Mouse (Mus musculus) liver, embryonic 14.5 days (tissue): ENCODE results near the gene Hapln4.

Experiments
- CTCF ChIP-seq: IDR thresholded peaks from 2 replicates; pipeline ENCODE4 v1.5.1; 2016; ENCODE audit warnings: antibody characterized with exemption, low read depth, control low read depth
- EP300 ChIP-seq: IDR thresholded peaks from 2 replicates; pipeline ENCODE4 v1.6.1; 2016; ENCODE audit warnings: antibody characterized with exemption, low read depth

- TF ChIP-seq CTCF (no peak), EP300 (no peak)
Observed at GRCm38 (mm10) chr8:70087237-70087636, 4.0 kb downstream of the Hapln4 start.
